Mouse (Mus musculus): ENCODE data around the gene Dusp19.

Dusp19 gene

DNA sequence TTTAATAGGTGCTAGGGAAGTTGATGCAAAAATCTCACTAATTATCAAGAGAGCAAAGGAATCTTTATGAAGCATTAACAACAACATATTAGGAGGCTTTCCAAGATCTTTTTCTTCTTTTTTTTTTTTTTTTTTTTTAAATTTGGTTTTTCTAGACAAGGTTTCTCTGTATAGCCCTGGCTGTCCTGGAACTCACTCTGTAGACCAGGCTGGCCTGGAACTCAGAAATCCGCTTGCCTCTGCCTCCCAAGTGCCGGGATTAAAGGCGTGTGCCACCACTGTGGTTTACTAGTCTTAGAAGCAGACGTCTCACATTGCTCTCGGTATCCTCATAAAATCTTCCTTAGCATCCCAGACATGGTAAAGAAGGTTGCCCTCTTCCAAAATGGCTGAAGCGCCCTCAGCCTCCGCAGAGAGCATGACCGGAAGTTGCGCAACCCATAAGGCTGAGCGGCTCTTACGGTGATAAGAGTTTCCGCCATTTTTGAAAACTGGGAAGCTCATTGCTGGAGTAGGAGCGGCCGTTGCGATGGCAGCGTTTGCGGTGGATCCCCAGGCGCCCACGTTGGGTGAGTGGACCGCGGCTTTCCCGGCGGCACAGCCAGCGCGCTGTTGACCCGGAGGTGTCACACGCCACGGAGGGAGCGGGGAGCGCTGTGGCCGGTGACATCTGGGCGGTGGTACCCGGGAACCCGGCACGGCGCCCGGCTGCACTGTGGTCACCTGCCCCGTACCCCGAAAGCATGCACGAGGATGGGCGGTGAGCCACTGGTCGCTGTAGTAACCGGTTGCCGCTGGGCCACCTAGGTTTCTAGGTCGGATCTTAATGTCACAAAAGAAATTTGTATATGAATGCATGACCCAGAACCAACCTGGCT, 21.8 kb downstream of the Dusp19 start:
- peak; percentile 91 for DNase-seq (ENCODE audit: low spot score)

GRCm38 (mm10) chr2:80639398-80639797, 22.6 kb downstream of the Dusp19 start:
- DNase-seq (ENCODE audit: low spot score) = no peak

DNA sequence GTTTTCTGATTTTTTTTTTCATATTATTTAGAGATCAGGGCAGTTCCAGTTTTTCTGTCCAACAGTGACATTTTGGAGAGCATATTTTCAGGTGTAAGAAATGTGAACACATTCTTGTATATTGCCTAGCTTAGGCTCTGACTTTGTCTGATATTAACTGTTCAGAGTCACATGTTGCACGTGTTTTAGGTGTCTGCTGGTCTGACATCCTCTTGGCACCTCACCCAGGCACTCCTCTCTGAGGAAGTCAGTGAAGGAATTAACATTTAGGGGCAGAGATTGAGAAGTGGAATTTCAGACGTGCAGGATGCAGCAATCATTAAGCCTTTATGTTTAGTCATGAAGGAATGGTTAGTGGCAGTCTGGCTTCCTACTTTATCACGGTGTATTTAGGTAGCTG, 23.0 kb downstream of the Dusp19 start:
- DNase-seq (ENCODE audit: low spot score) = no peak

DNA sequence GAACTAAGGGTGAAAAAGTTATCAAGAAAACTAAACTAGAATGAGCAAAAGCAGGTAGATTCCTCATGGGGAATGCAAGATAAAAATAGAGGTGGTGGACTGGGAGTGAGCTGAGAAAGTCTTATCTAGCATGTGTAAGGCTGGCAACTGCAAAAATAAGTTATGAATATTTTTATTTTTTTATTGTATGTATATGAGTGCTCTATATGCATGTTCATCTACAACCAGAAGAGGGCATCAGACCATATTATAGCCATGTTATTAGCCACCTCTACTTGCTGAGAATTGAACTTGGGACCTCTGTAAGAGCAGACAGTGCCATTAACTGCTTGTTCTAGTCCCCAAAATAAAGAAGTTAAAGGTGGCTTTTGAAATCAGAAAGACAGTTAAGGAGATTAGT, 44.6 kb downstream of the Dusp19 start:
- no peak for DNase-seq (ENCODE audit: low spot score)

- DNase-seq (ENCODE audit: low spot score) = no peak
These were observed 45.8 kb downstream of the Dusp19 start for GRCm38 (mm10) chr2:80662682-80663081.

DNA sequence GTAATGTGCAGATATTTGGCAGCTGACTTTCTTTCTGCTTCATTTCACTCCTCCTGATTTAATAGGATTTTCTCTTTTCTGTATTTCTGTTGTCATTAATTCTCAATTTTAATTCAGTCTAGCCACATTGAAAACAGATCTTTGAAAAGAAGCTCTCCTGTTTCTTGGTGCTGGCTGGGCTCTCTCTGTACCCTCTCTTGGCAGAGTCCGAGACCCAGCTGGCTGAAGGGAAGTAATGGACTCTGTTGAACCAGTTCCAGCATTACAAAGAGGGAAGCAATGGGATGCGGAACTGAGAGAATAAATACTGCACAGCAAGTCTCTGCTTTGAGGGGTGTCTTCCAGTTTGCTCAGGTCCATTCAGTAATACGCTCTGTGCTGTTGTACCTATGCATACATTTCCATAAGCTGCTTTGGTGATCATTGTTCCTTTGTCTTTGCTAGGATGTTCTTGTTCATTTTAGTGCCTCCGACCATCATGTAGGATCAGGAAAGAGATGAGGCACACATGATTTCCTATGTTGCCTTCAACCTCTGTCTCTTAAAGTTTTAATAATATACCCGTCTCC, 50.6 kb downstream of the Dusp19 start:
- no peak for DNase-seq (ENCODE audit: low spot score)

- no peak for DNase-seq (ENCODE audit: low spot score)
These were observed 53.2 kb downstream of the Dusp19 start for GRCm38 (mm10) chr2:80669868-80670666.

GRCm38 (mm10) chr2:80678803-80679202, 62.0 kb downstream of the Dusp19 start:
- DNase-seq (ENCODE audit: low spot score) = no peak
